Comparison of ENCODE assay signal across 17 mouse cellular contexts in the genomic region with DNA sequence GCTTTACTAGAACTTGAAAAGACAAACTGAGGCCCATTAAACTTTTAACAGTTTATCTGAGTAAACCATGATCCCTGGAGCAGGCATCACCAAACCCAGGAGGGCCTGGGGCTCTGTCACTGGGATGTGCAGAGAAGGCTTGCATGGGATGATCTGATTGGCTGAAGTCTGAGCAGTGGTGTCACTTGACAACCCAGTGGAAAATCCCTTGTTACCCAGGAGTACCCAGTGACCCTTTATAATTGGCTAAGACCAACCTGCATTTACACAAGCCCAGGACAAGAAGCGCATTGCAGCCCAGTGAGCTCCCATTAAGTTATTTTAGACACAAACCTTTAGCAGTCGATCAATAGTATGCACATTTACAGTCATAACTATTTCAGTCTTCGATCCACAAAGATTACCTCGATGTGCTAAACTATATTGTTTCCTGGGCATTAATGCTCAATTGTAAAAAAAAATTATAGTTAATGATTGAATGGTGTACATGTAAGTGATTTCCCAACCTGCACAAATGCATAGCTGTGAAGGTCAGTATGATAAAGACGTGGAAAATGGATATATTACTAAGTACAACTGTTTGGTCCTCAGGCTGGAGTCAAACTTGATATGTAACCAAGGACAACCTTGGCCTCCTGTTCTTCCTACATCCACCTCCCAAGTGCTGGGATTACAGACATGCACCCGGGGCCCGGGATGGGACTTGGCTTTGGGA.
"Had no signal": no experiment of that assay in that cellular context is flagged by ENCODE, and none has a peak within 500 bp of the region (broad histone marks: within the 10 kb centered on the region; RNA-seq: fewer than 3 reads in every experiment).

No protein-coding gene starts in this region.

- H3K27ac ChIP-seq: kidney, embryonic 15.5 days; left cerebral cortex, adult 2 months; liver, embryonic 13.5 days; neural tube, embryonic 13.5 days; stomach, embryonic 15.5 days had no signal

- DNase-seq: kidney, postnatal 10 days; kidney, postnatal 36 days; layer of hippocampus, postnatal 36 days; liver, embryonic 13.5 days; lung, adult 2 months; lung, postnatal 14 days; lung, postnatal 4 days; retina, postnatal 1 day; right cerebral cortex, postnatal 25 days; spleen, adult 18-20 months; thymus, postnatal 25 days had no signal

- H3K4me1 ChIP-seq: kidney, embryonic 15.5 days; neural tube, embryonic 13.5 days; stomach, embryonic 15.5 days had no signal

- ATAC-seq: midbrain, embryonic 16.5 days had no signal

- H3K9me3 ChIP-seq: kidney, embryonic 15.5 days; liver, embryonic 13.5 days; neural tube, embryonic 13.5 days; stomach, embryonic 15.5 days had no signal

- H3K4me3 ChIP-seq: kidney, embryonic 15.5 days; left cerebral cortex, adult 2 months; liver, embryonic 13.5 days; myocyte; neural tube, embryonic 13.5 days; stomach, embryonic 15.5 days had no signal

- H3K36me3 ChIP-seq: kidney, embryonic 15.5 days; liver, embryonic 13.5 days; neural tube, embryonic 13.5 days; stomach, embryonic 15.5 days had no signal

- H3K4me2 ChIP-seq: kidney, embryonic 15.5 days; liver, embryonic 13.5 days; neural tube, embryonic 13.5 days; stomach, embryonic 15.5 days had no signal

- H3K27me3 ChIP-seq: kidney, embryonic 15.5 days; liver, embryonic 13.5 days; neural tube, embryonic 13.5 days; stomach, embryonic 15.5 days had no signal

- H3K9ac ChIP-seq: kidney, embryonic 15.5 days; liver, embryonic 13.5 days; neural tube, embryonic 13.5 days; stomach, embryonic 15.5 days had no signal
